Mouse (Mus musculus): ENCODE data around the gene Hip1r. TPM values are rescaled to one million over a fixed set of nuclear protein-coding genes. Genes with fewer than 3 reads are reported as not detected.

The Hip1r gene
- polyA plus RNA-seq (2012; fragmentation: generic; extraction: Trizol) = 10.5 TPM

DNA sequence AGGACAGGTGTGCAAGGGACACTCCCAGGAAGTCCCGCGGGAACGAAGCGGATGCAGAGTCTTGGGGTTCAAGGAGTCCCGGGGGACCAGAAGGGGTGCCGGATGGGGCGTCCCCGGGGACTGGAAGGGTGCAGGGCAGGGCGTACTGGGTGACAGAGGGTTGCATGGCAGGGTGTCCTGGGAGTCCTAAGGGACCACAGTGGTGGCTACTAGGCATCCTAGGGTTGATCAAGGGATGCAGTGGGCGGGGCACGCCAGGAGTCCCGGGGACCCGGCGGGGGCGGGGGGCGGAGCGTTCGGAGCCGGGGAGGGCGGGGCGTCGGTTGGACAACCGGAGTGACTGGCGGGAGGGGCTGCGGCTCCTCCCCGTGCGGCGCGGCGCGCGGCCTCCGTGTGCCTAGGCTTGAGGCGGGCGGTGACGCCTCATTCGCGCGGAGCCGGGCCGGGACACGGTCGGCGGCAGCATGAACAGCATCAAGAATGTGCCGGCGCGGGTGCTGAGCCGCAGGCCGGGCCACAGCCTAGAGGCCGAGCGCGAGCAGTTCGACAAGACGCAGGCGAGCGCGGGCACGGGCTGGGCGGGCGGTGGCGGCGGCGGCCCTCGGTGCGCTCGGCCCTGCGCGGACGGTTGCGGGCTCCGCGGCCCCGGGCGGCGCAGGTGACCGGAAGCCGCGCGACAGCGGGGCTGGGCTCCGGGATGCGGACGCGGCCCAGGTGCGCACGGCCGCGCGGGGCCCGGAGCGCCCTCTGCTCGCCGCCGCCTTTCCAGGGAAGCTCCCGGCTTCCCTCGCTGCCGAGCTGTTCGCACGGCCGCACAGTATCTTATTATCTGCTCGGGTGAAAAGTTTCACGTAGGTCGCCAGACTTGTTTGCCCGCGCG is at the start of gene Hip1r:
Gene Hip1r (plus strand): TSS at position 330 of the 880 bp plus-strand sequence.
- Histone ChIP-seq H3K4me2 (ENCODE audit: low read depth) (peak within 1 kb of the TSS; percentile 92), H3K36me3 (ENCODE audit: control insufficient read depth, insufficient read depth) (no peaks in the 10 kb centered on the region), H3K4me3 (peak within 1 kb of the TSS; percentile 30), H3K79me2 (ENCODE audit: control insufficient read depth, insufficient read depth) (peaks cover 6% of the 10 kb centered on the region), H3ac (ENCODE audit: control insufficient read depth, insufficient read length) (peak within 1 kb of the TSS; percentile 34), H3K27me3 (ENCODE audit: control insufficient read depth, insufficient read depth, insufficient read length) (no peaks in the 10 kb centered on the region)
- peak in 1 of 3 experiments; percentile 28 for TF ChIP-seq MYOD1 (IDR thresholded peaks at IDR 0.05; ENCODE audit: control insufficient read depth in 1 of 3, insufficient read length in 2 of 3, low read depth in 2 of 3)
- peak; percentile 93 for TF ChIP-seq POLR2A (IDR thresholded peaks at IDR 0.05; ENCODE audit: insufficient read length, low read depth)
- no peak for TF ChIP-seq TCF12 (IDR thresholded peaks at IDR 0.05; ENCODE audit: insufficient read depth, poor library complexity, severe bottlenecking)

DNA sequence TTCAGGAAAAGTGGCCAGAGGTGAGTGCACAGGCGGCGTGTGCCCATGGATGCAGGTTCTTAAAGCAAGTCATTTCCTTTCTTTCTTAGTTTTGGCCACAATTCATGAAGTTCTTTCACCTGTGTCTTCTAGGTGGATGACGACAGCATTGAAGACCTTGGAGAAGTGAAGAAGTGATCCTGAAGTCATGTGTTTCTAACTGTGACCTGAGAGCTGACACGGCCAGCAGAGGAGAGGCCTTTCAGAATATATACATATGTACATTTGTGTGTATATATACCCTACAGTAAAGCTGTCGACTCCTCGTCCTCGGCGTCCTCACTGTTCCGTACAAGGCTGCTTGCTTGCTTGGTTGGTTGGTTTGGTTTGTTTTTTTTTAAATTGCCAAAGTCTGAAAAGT is 46.3 kb upstream of the Hip1r start, which contains the start of gene Gm43518:
Gene Gm43518 (plus strand): TSS at position 301 of the 400 bp plus-strand sequence.
- H3K4me2 ChIP-seq (ENCODE audit: low read depth) = no peak within 1 kb of the TSS
- no peak within 1 kb of the TSS for H3K4me3 ChIP-seq
- TF ChIP-seq USF1 (IDR thresholded peaks at IDR 0.05; ENCODE audit: low read depth) (no peak), MYOG (IDR thresholded peaks at IDR 0.05; ENCODE audit: control insufficient read depth in 1 of 3, insufficient read depth in 1 of 3, insufficient read length in 2 of 3, low read depth in 2 of 3) (no peak), REST (IDR thresholded peaks at IDR 0.05; ENCODE audit: insufficient read depth, insufficient read length) (no peak), POLR2AphosphoS2 (IDR thresholded peaks at IDR 0.05; ENCODE audit: insufficient read length, low read depth) (no peak), TCF12 (IDR thresholded peaks at IDR 0.05; ENCODE audit: insufficient read depth, poor library complexity, severe bottlenecking) (no peak), MYOD1 (IDR thresholded peaks at IDR 0.05; ENCODE audit: control insufficient read depth in 1 of 3, insufficient read length in 2 of 3, low read depth in 2 of 3) (no peak), POLR2A (IDR thresholded peaks at IDR 0.05; ENCODE audit: insufficient read length, low read depth) (no peak), SRF (IDR thresholded peaks at IDR 0.05; ENCODE audit: control insufficient read depth, insufficient read length, low read depth) (no peak), TCF3 (IDR thresholded peaks at IDR 0.05; ENCODE audit: insufficient read length, low read depth) (no peak), CEBPB (IDR thresholded peaks at IDR 0.05; ENCODE audit: insufficient read depth, poor library complexity, severe bottlenecking) (no peak), MAX (IDR thresholded peaks at IDR 0.05; ENCODE audit: low read depth) (no peak), E2F4 (IDR thresholded peaks at IDR 0.05; ENCODE audit: insufficient read depth) (no peak)
- H3K36me3 ChIP-seq (ENCODE audit: control insufficient read depth, insufficient read depth) = peaks cover 32% of the 10 kb centered on the region
- no peaks in the 10 kb centered on the region for H3K27me3 ChIP-seq (ENCODE audit: control insufficient read depth, insufficient read depth, insufficient read length)
- no peak within 1 kb of the TSS for H3ac ChIP-seq (ENCODE audit: control insufficient read depth, insufficient read length)
- H3K79me2 ChIP-seq (ENCODE audit: control insufficient read depth, insufficient read depth) = no peaks in the 10 kb centered on the region

DNA sequence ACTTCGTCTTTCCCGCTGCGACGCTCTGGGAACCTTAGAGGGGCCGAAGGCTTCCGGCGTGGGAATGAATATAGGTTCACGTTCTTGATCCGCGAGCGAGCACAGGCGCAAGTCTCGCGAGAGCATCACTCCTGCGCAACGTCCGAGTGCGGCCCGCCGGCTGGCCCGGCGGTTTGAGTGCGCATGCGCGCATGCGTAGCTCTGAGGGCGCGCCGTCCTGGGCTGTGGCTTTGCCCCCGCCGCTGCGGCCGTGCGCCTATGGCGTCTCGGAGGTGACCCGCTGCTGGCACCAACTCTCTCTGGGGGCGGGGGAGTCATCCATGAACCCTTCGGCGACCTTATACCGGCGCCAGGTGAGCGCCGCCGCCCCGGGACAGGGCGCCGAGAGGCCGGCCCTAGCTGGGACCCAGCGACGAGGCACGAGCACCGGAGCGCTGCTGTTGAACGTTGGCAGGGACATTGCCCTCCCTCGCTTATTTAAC is 42.9 kb upstream of the Hip1r start, which contains the start of gene Ccdc62:
Gene Ccdc62 (plus strand): TSS at position 172 of the 482 bp plus-strand sequence.
- TF ChIP-seq MYOD1 (IDR thresholded peaks at IDR 0.05; ENCODE audit: control insufficient read depth in 1 of 3, insufficient read length in 2 of 3, low read depth in 2 of 3) = peak in 1 of 3 experiments; percentile 8
- no peak for TF ChIP-seq MYOG (IDR thresholded peaks at IDR 0.05; ENCODE audit: control insufficient read depth in 1 of 3, insufficient read depth in 1 of 3, insufficient read length in 2 of 3, low read depth in 2 of 3)
- peak; percentile 96 for TF ChIP-seq POLR2AphosphoS2 (IDR thresholded peaks at IDR 0.05; ENCODE audit: insufficient read length, low read depth)
- peak; percentile 96 for TF ChIP-seq POLR2A (IDR thresholded peaks at IDR 0.05; ENCODE audit: insufficient read length, low read depth)
- Histone ChIP-seq H3K4me2 (ENCODE audit: low read depth) (peak within 1 kb of the TSS; percentile 82), H3K79me2 (ENCODE audit: control insufficient read depth, insufficient read depth) (no peaks in the 10 kb centered on the region), H3ac (ENCODE audit: control insufficient read depth, insufficient read length) (peak within 1 kb of the TSS; percentile 80), H3K27me3 (ENCODE audit: control insufficient read depth, insufficient read depth, insufficient read length) (no peaks in the 10 kb centered on the region), H3K4me3 (peak within 1 kb of the TSS; percentile 37), H3K36me3 (ENCODE audit: control insufficient read depth, insufficient read depth) (peaks cover 22% of the 10 kb centered on the region)

DNA sequence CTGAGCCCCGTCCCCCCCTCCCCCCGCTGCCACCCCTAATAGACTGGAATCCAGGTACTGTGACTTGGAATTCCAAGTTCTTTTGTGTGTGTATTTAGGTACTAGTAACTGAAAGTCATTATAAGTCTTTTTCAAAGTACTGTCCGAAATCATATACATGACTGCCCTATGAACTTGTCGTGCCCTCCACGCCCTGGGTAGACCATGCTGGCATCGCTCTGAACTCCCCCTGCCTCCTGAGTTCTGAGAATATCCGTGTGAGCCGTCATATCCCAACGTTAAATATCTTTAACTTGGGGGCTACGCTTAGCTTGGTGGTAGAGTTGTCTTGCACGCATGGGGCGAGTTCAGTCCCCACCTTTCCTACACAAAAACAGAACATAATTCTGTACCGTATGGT is 42.3 kb upstream of the Hip1r start:
- H3K27me3 ChIP-seq (ENCODE audit: control insufficient read depth, insufficient read depth, insufficient read length) = no peaks in the 10 kb centered on the region
- no peaks in the 10 kb centered on the region for H3K79me2 ChIP-seq (ENCODE audit: control insufficient read depth, insufficient read depth)
- TF ChIP-seq CEBPB (IDR thresholded peaks at IDR 0.05; ENCODE audit: insufficient read depth, poor library complexity, severe bottlenecking) (no peak), MYOG (IDR thresholded peaks at IDR 0.05; ENCODE audit: control insufficient read depth in 1 of 3, insufficient read depth in 1 of 3, insufficient read length in 2 of 3, low read depth in 2 of 3) (no peak), MYOD1 (IDR thresholded peaks at IDR 0.05; ENCODE audit: control insufficient read depth in 1 of 3, insufficient read length in 2 of 3, low read depth in 2 of 3) (no peak), POLR2A (IDR thresholded peaks at IDR 0.05; ENCODE audit: insufficient read length, low read depth) (no peak)
- H3K4me3 ChIP-seq = peak overlapping the region; percentile 37
- H3ac ChIP-seq (ENCODE audit: control insufficient read depth, insufficient read length) = peak overlapping the region; percentile 80
- peak overlapping the region; percentile 77 for H3K4me2 ChIP-seq (ENCODE audit: low read depth)
- peaks cover 17% of the 10 kb centered on the region for H3K36me3 ChIP-seq (ENCODE audit: control insufficient read depth, insufficient read depth)

DNA sequence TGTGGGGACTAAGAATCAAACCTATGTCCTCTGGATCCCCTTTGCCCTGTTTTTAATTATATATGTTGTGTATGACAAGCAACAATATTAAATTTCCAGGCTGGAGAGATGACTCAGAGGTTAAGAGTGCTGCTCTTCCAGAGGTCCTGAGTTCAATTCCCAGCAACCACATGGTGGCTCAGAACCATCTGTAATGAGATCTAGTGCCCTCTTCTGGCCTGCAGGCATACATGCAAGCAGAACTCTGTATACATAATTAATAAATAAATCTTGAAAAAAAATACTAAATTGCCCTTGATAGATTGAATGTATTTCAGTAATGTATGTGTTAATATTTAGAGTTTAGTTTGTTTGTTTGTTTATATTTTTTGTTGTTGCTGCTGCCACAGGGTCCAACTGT is 40.5 kb upstream of the Hip1r start:
- H3K36me3 ChIP-seq (ENCODE audit: control insufficient read depth, insufficient read depth) = peaks cover 5% of the 10 kb centered on the region
- no peak overlapping the region for H3K4me3 ChIP-seq
- no peak overlapping the region for H3K4me2 ChIP-seq (ENCODE audit: low read depth)
- no peaks in the 10 kb centered on the region for H3K27me3 ChIP-seq (ENCODE audit: control insufficient read depth, insufficient read depth, insufficient read length)
- no peak overlapping the region for H3ac ChIP-seq (ENCODE audit: control insufficient read depth, insufficient read length)
- TF ChIP-seq TCF12 (IDR thresholded peaks at IDR 0.05; ENCODE audit: insufficient read depth, poor library complexity, severe bottlenecking) (no peak), USF1 (IDR thresholded peaks at IDR 0.05; ENCODE audit: low read depth) (no peak), CEBPB (IDR thresholded peaks at IDR 0.05; ENCODE audit: insufficient read depth, poor library complexity, severe bottlenecking) (no peak), POLR2A (IDR thresholded peaks at IDR 0.05; ENCODE audit: insufficient read length, low read depth) (no peak)
- H3K79me2 ChIP-seq (ENCODE audit: control insufficient read depth, insufficient read depth) = no peaks in the 10 kb centered on the region

Data from myocyte (in vitro differentiated cells).